Mouse (Mus musculus) liver (tissue): ENCODE data around the gene Mpzl3.

Experiments
- DNase-seq: peaks from one replicate; pipeline ENCODE4 v3.0.0-alpha.2; 2020; ENCODE audit warnings: mixed read lengths

Gene Mpzl3

GRCm38 (mm10) chr9:45046973-45047372 lies 8.0 kb upstream of the Mpzl3 start:
- no peak for DNase-seq

- DNase-seq, result no peak
These were observed 6.5 kb upstream of the Mpzl3 start for GRCm38 (mm10) chr9:45048511-45048910.

GRCm38 (mm10) chr9:45049731-45050130 lies 5.3 kb upstream of the Mpzl3 start:
- no peak for DNase-seq

GRCm38 (mm10) chr9:45050301-45050700 lies 4.7 kb upstream of the Mpzl3 start:
- DNase-seq, result no peak

GRCm38 (mm10) chr9:45058304-45058940 lies 3.4 kb downstream of the Mpzl3 start:
- DNase-seq, result no peak

GRCm38 (mm10) chr9:45060151-45060550 lies 5.2 kb downstream of the Mpzl3 start:
- no peak for DNase-seq

- DNase-seq, result no peak
These were observed 7.7 kb downstream of the Mpzl3 start for GRCm38 (mm10) chr9:45062677-45063076.

- no peak for DNase-seq
These were observed 9.4 kb downstream of the Mpzl3 start for GRCm38 (mm10) chr9:45064421-45064820.

- DNase-seq, result no peak
These were observed 11.7 kb downstream of the Mpzl3 start for GRCm38 (mm10) chr9:45066735-45067134.

- DNase-seq, result no peak
These were observed 16.8 kb downstream of the Mpzl3 start for GRCm38 (mm10) chr9:45071800-45072199.

- no peak for DNase-seq
These were observed 22.9 kb downstream of the Mpzl3 start for GRCm38 (mm10) chr9:45077859-45078258.

GRCm38 (mm10) chr9:45079011-45079410 lies 24.0 kb downstream of the Mpzl3 start, which contains the start of gene Jaml:
Gene Jaml (plus strand): TSS chr9:45079183.
- DNase-seq, result no peak

GRCm38 (mm10) chr9:45083132-45083531 lies 28.1 kb downstream of the Mpzl3 start:
- no peak for DNase-seq

- DNase-seq, result no peak
These were observed 29.6 kb downstream of the Mpzl3 start for GRCm38 (mm10) chr9:45084556-45084955.

GRCm38 (mm10) chr9:45085741-45086690 lies 31.0 kb downstream of the Mpzl3 start:
- DNase-seq, result no peak

GRCm38 (mm10) chr9:45088040-45088439 lies 33.1 kb downstream of the Mpzl3 start:
- no peak for DNase-seq

GRCm38 (mm10) chr9:45090811-45091210 lies 35.8 kb downstream of the Mpzl3 start:
- no peak for DNase-seq

GRCm38 (mm10) chr9:45092641-45093040 lies 37.7 kb downstream of the Mpzl3 start:
- DNase-seq, result no peak

GRCm38 (mm10) chr9:45095149-45095937 lies 40.4 kb downstream of the Mpzl3 start:
- DNase-seq, result no peak

- DNase-seq, result no peak
These were observed 42.9 kb downstream of the Mpzl3 start for GRCm38 (mm10) chr9:45097877-45098276.

GRCm38 (mm10) chr9:45098426-45098825 lies 43.4 kb downstream of the Mpzl3 start:
- no peak for DNase-seq

- no peak for DNase-seq
These were observed 47.5 kb downstream of the Mpzl3 start for GRCm38 (mm10) chr9:45102528-45102927.
